Mouse (Mus musculus) spleen, adult 2 months (tissue): ENCODE measurements around the gene Prrc2c. TPM values are rescaled to one million over a fixed set of nuclear protein-coding genes. Genes with fewer than 3 reads are reported as not detected.

ENCODE experiments used
- DNase-seq, 2 experiments: peaks; one replicate each; pipeline versions ENCODE4 v3.0.0 to v3.0.0-alpha.2; 2012 to 2021; ENCODE audit warnings: low spot score in 2 of 2, low read depth in 1 of 2
- H3K27ac ChIP-seq: fragments of 200-500 bp; 2 replicates; pipeline ENCODE4 v1.5.1; 2012; ENCODE audit warnings: low read length, inconsistent platforms; ENCODE audit not compliant: insufficient read depth
- H3K27me3 ChIP-seq: fragments of 200-500 bp; 2 replicates; pipeline ENCODE4 v1.6.1; 2012; ENCODE audit warnings: mild to moderate bottlenecking, moderate library complexity, low read length, inconsistent platforms; ENCODE audit not compliant: control insufficient read depth, insufficient read depth
- H3K36me3 ChIP-seq: fragments of 200-500 bp; 2 replicates; pipeline ENCODE4 v1.6.1; 2012; ENCODE audit warnings: mild to moderate bottlenecking, low read length, inconsistent platforms; ENCODE audit not compliant: control insufficient read depth, insufficient read depth
- H3K4me1 ChIP-seq: fragments of 200-500 bp; 2 replicates; pipeline ENCODE4 v1.6.1; 2011; ENCODE audit warnings: inconsistent platforms; ENCODE audit not compliant: control insufficient read depth, insufficient read depth, insufficient read length
- H3K4me3 ChIP-seq: fragments of 200-500 bp; 2 replicates; pipeline ENCODE4 v1.5.1; 2011; ENCODE audit warnings: mild to moderate bottlenecking, inconsistent platforms; ENCODE audit not compliant: insufficient read depth, insufficient read length; ENCODE audit errors: extremely low read depth
- CTCF ChIP-seq: fragments of 200-500 bp; IDR thresholded peaks from 2 replicates; pipeline ENCODE4 v1.5.1; 2011; ENCODE audit warnings: mild to moderate bottlenecking, inconsistent platforms; ENCODE audit not compliant: insufficient read depth, insufficient read length, insufficient replicate concordance; ENCODE audit errors: extremely low read depth
- POLR2A ChIP-seq: fragments of 200-500 bp; IDR thresholded peaks from 2 replicates; pipeline ENCODE4 v1.6.1; 2011; ENCODE audit warnings: low read depth, low read length, inconsistent platforms
- WGBS: fragments of 180-500 bp; shearing (Covaris S2); methylation state at CpG from one replicate; pipeline ENCODE4 v1.1.7; 2018; 5-methylcytosine and 5-hydroxymethylcytosine counted together
- polyA plus RNA-seq: library from polyadenylated mRNA; depleted of rRNA; stranded (reverse); fragments of >200 nt; gene quantifications from 2 replicates; pipeline ENCODE4 v1.2.3, GENCODE M21; 2012

Gene Prrc2c
- polyA plus RNA-seq, 1 experiment = 43.9 TPM

DNA sequence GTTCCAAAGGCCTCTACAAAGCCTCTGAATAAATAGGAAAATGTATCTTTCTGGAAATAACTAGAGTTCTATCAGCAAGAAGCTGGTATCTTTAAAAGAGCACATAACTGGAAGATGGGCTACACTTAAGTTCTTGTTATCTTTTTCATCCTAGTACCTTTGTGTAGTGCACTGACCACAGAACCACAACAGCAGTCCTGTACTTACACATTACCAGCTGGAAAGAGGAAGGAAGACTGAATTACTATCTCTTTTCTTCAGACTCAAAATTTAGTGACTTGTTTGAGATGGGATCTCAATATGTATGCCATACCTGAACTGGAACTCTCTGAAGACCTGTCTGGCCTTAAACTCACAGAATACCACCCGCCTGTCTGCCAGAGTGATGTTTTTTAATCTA, 6.1 kb downstream of the Prrc2c start:
- WGBS = 58% methylated on average over 1 of the region's 1 CpGs
- no peak for DNase-seq
- Histone ChIP-seq H3K27ac (no peak overlapping the region; the same call in 1 of the 2 replicates), H3K4me1 (peaks cover 17% of the 10 kb centered on the region), H3K36me3 (no peaks in the 10 kb centered on the region), H3K4me3 (no peak overlapping the region), H3K27me3 (no peaks in the 10 kb centered on the region)
- TF ChIP-seq CTCF = no peak

DNA sequence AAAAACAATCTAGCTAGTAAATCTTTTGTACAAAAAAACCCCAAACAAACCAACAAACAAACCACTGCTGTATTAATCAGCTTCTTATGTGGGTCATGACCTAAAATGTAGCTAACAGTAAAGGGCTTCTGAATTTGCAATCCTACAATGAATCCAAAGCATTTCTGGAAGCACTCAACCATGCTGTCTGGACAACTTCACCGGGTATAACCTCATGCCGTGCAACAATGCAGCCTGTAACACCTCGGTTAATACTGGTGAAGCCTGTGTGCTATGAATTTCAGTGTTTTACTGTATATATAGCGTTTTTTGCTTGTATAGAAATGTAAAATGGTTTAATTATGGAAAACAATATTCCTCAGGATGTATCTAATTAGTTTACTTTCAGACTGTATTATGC, 8.3 kb downstream of the Prrc2c start:
- H3K27ac ChIP-seq = no peak overlapping the region
- 91% methylated on average over 4 of the region's 4 CpGs for WGBS
- H3K4me1 ChIP-seq = peaks cover 14% of the 10 kb centered on the region
- no peaks in the 10 kb centered on the region for H3K36me3 ChIP-seq
- DNase-seq = no peak
- TF ChIP-seq POLR2A (no peak), CTCF (no peak)
- H3K4me3 ChIP-seq = no peak overlapping the region
- H3K27me3 ChIP-seq = no peaks in the 10 kb centered on the region

DNA sequence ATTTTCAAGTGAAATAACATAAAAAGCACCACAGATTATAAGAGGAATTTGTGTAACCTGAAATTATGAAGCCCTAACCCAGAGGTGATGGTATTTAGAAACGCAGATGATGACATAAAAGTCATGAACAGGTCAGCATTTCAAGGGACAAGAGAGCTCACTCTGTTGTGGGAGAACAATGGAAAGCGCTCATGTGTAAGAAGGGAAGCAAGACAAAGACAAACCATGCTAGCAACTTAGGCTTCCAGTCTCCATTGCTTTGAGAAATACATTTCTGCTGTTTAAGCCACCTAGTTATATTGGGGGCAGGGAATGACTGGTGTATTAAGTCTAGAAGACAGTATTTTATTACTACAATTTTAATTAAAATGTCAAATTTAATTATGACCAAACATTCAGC, 10.9 kb downstream of the Prrc2c start:
- Histone ChIP-seq H3K27ac (no peak overlapping the region), H3K36me3 (no peaks in the 10 kb centered on the region), H3K4me3 (no peak overlapping the region), H3K4me1 (peaks cover 6% of the 10 kb centered on the region), H3K27me3 (no peaks in the 10 kb centered on the region)
- 81% methylated on average over 2 of the region's 2 CpGs for WGBS
- no peak for DNase-seq
- no peak for TF ChIP-seq CTCF
- TF ChIP-seq POLR2A = no peak

DNA sequence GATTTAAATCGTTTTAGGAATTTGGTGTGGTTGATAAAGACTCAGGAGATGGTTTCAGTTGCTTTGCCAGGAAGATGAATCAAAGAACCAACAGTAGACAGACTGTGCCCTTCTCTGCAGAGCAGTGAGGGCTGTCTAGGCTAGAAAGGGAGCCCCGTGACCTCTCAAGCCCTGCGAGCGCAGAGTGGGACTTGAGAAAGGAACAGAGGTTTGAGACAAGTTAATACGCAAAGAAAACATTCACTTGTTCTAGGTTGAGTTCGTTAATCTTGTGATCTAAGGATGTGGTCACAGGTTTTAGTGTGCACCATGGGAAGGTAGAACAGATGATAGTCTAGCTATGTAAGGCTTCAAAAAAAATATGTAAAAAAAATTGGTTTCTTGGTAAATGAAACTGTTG, 12.4 kb downstream of the Prrc2c start:
- DNase-seq = peak; percentile 24 to 59
- WGBS = 59% methylated on average over 6 of the region's 6 CpGs

DNA sequence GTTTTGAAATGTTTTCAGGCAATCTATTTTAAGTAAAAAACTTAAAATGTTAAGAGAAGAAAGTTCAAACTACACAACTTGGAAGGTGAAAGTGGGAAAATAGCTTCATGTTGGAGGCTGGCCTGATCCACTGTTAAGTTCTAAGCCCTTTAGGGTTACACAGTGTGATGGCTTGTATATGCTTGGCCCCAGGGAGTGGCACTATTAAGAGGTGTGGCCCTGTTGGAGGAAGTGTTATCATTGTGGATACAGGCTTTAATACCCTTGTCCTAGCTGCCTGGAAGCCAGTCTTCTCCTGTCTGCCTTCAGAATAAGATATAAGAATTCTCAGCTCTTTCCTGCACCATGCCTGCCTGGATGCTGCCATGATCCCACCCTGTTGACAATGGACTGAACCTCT, 16.7 kb downstream of the Prrc2c start:
- Histone ChIP-seq H3K36me3 (peaks cover 14% of the 10 kb centered on the region), H3K27me3 (no peaks in the 10 kb centered on the region), H3K27ac (no peak overlapping the region), H3K4me1 (no peaks in the 10 kb centered on the region), H3K4me3 (no peak overlapping the region)
- DNase-seq = no peak
- TF ChIP-seq CTCF (no peak), POLR2A (no peak)

More for the DNA sequence above, 12.4 kb downstream of the Prrc2c start:
- Histone ChIP-seq H3K4me1 (no peaks in the 10 kb centered on the region), H3K27me3 (no peaks in the 10 kb centered on the region), H3K4me3 (no peak overlapping the region), H3K27ac (no peak overlapping the region), H3K36me3 (peaks cover 3% of the 10 kb centered on the region)
- no peak for TF ChIP-seq CTCF
- TF ChIP-seq POLR2A = no peak

DNA sequence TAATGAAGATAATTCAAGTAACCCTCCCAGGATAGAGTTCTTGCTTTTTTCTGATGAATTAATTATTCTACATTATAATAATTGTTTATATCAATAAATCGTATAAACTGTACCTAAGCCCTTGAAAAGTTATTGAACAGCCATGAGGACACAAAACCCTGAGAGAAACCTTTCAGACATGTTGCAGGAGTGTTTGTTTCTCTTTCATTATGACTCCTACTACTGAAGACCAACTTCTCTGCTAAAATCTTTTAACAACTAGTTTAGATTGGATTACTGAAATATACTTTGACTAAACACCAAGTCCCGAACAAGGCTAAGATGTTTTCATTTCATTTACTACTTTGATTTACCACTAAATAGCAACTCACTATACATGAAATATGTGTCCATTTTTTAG, 19.7 kb downstream of the Prrc2c start:
- DNase-seq = no peak
- Histone ChIP-seq H3K27me3 (no peaks in the 10 kb centered on the region), H3K27ac (no peak overlapping the region), H3K4me1 (no peaks in the 10 kb centered on the region), H3K4me3 (no peak overlapping the region), H3K36me3 (peaks cover 28% of the 10 kb centered on the region)
- WGBS = 94% methylated on average over 2 of the region's 2 CpGs
- no peak for TF ChIP-seq POLR2A
- no peak for TF ChIP-seq CTCF

DNA sequence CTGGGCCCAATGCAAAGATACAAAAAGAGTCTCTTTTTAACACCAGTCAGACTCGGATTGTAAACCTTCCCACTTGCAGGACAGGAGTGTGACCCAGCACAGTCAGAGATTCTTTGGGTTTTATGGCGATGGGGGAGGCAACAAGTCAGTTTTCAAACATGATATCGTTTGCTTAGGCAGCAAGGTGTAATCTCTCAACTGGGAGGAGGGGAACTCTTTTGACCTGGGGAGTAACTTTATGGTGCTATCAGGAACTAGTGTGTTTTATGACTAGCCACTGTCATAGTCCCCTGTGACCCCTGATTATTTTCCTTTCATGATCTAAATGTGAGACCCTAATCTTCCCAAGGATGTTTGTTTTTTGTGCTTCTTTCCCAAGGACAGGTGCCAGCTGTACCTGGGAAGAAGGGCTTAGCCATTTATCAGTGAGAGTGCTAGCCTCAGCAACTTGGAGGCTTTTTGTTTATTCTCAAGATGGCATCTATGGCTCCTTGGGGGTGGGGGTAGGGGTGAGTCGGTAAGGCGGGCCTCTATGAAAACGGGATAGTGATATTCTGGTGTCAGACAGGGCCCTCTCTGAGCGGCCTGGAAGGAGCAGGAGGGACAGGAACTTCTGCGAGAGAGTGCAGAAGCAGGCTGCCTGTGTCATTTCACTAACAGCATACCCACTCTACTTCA, 39.8 kb downstream of the Prrc2c start:
- Histone ChIP-seq H3K36me3 (peaks cover 46% of the 10 kb centered on the region), H3K4me1 (no peaks in the 10 kb centered on the region), H3K27ac (no peak overlapping the region), H3K27me3 (no peaks in the 10 kb centered on the region), H3K4me3 (no peak overlapping the region)
- no peak for TF ChIP-seq CTCF
- no peak for TF ChIP-seq POLR2A
- DNase-seq = no peak
- WGBS = 95% methylated on average over 8 of the region's 8 CpGs

DNA sequence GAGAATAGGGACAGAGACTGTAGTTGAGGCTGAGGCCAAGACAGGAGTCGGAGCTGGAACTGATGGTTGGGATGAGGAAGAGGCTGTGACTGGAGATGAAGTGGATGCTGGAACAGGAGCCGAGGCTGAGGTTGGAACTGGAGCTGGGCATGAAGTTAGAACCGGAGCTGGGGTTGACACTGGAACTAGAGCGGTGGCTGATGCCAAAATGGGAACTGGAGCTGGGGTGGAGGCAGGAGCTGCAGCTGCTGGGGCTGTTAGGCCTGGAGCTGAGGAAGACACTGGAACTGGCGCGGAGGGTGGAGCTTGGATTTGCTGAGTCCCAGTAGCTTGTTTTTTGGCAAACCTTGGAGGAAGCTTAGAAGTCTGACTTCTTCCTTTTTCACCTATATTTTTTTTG, 42.5 kb downstream of the Prrc2c start:
- Histone ChIP-seq H3K4me1 (no peaks in the 10 kb centered on the region), H3K27me3 (no peaks in the 10 kb centered on the region), H3K36me3 (peaks cover 36% of the 10 kb centered on the region), H3K27ac (no peak overlapping the region), H3K4me3 (no peak overlapping the region)
- 94% methylated on average over 6 of the region's 6 CpGs for WGBS
- TF ChIP-seq POLR2A = no peak
- no peak for TF ChIP-seq CTCF
- DNase-seq = no peak
